Mouse (Mus musculus): Measurements from ENCODE around the gene Neurod4.

GRCm38 (mm10) chr10:130234576-130234975, 45.5 kb downstream of the Neurod4 start:
- TF ChIP-seq HCFC1 (IDR thresholded peaks at IDR 0.05; ENCODE audit: borderline replicate concordance, insufficient read depth, low read length): no peak
- TF ChIP-seq ZNF384 (IDR thresholded peaks at IDR 0.05; ENCODE audit: low read depth, low read length): no peak
- no peak for TF ChIP-seq ZC3H11A (IDR thresholded peaks at IDR 0.05; ENCODE audit: borderline replicate concordance, low read depth, low read length)
- no peak for TF ChIP-seq CHD2 (IDR thresholded peaks at IDR 0.05; ENCODE audit: low read depth, low read length)

Measured in ES-E14 (cell line).